Mouse (Mus musculus) kidney, embryonic 15.5 days (tissue): ENCODE measurements around the gene Akr1c13. TPM values are rescaled to one million over a fixed set of nuclear protein-coding genes. Genes with fewer than 3 reads are reported as not detected.
"Not testable (repeated sequence)": the region's sequence is repeated elsewhere in the genome, so short reads cannot be mapped to it uniquely, and the experiment has no call there.

Source experiments
- ATAC-seq: fragments of 200-750 bp; cut with Nextera tagmentation; replicated peaks from 2 replicates; pipeline ENCODE4 v1.8.0; 2017; ENCODE audit warnings: moderate TSS enrichment; ENCODE audit not compliant: low FRiP score
- H3K27ac ChIP-seq: fragments of 300-500 bp; sonication (generic); 2 replicates; pipeline ENCODE4 v1.5.1; 2015; ENCODE audit warnings: mild to moderate bottlenecking, inconsistent platforms
- H3K27me3 ChIP-seq: fragments of 300-500 bp; sonication (generic); 2 replicates; pipeline ENCODE4 v1.6.1; 2015; ENCODE audit warnings: inconsistent platforms
- H3K36me3 ChIP-seq: fragments of 300-500 bp; sonication (generic); 2 replicates; pipeline ENCODE4 v1.6.1; 2015; ENCODE audit warnings: inconsistent platforms
- H3K4me1 ChIP-seq: fragments of 300-500 bp; sonication (generic); 2 replicates; pipeline ENCODE4 v1.6.1; 2015; ENCODE audit warnings: inconsistent platforms
- H3K4me2 ChIP-seq: fragments of 300-500 bp; sonication (generic); 2 replicates; pipeline ENCODE4 v1.6.1; 2015; ENCODE audit warnings: moderate library complexity, mild to moderate bottlenecking, inconsistent platforms
- H3K4me3 ChIP-seq: fragments of 300-500 bp; sonication (generic); replicated peaks from 2 replicates; pipeline ENCODE4 v1.5.1; 2015; ENCODE audit warnings: mild to moderate bottlenecking, inconsistent platforms
- H3K9ac ChIP-seq: fragments of 300-500 bp; sonication (generic); 2 replicates; pipeline ENCODE4 v1.6.1; 2015; ENCODE audit warnings: mild to moderate bottlenecking, inconsistent platforms
- H3K9me3 ChIP-seq: fragments of 300-500 bp; sonication (generic); replicated peaks from 2 replicates; pipeline ENCODE4 v1.6.1; 2016; ENCODE audit warnings: inconsistent platforms
- WGBS: fragments of 180-500 bp; shearing (Covaris S2); methylation state at CpG from one replicate; pipeline ENCODE4 v1.1.7; 2015; ENCODE audit warnings: mixed read lengths; 5-methylcytosine and 5-hydroxymethylcytosine counted together
- polyA plus RNA-seq: library from polyadenylated mRNA; unstranded; fragments of >200 nt; fragmentation: Nextera tagmentation; extraction: Ambion mirVana; gene quantifications from 2 replicates; pipeline ENCODE4 v1.2.1, GENCODE M21; 2015

The Akr1c13 gene
- polyA plus RNA-seq, 1 experiment from 2014 or later, result 6.5 TPM

- Histone ChIP-seq H3K4me3 (no peak overlapping the region), H3K36me3 (no peaks in the 10 kb centered on the region), H3K9me3 (no peaks in the 10 kb centered on the region), H3K9ac (no peak overlapping the region), H3K4me1 (no peaks in the 10 kb centered on the region), H3K4me2 (no peak overlapping the region), H3K27me3 (no peaks in the 10 kb centered on the region), H3K27ac (no peak overlapping the region)
- 27% methylated on average over 1 of the region's 1 CpGs for WGBS
- no peak for ATAC-seq
Observed at GRCm38 (mm10) chr13:4206147-4206903, 15.4 kb downstream of the Akr1c13 start.

- H3K4me1 ChIP-seq, result no peaks in the 10 kb centered on the region
- no peak overlapping the region for H3K4me3 ChIP-seq
- H3K27ac ChIP-seq, result no peak overlapping the region
- H3K9me3 ChIP-seq, result no peaks in the 10 kb centered on the region
- ATAC-seq, result no peak
- no peak overlapping the region for H3K4me2 ChIP-seq
- 85% methylated on average over 20 of the region's 20 CpGs for WGBS
- no peak overlapping the region for H3K9ac ChIP-seq
- no peaks in the 10 kb centered on the region for H3K27me3 ChIP-seq
- H3K36me3 ChIP-seq, result no peaks in the 10 kb centered on the region
Observed at GRCm38 (mm10) chr13:4211560-4212299, 20.8 kb downstream of the Akr1c13 start.

GRCm38 (mm10) chr13:4212309-4212708 is 21.4 kb downstream of the Akr1c13 start:
- no peaks in the 10 kb centered on the region for H3K36me3 ChIP-seq
- H3K27me3 ChIP-seq, result no peaks in the 10 kb centered on the region
- no peak overlapping the region for H3K4me2 ChIP-seq
- H3K9ac ChIP-seq, result no peak overlapping the region
- ATAC-seq, result no peak
- H3K4me3 ChIP-seq, result no peak overlapping the region
- no peaks in the 10 kb centered on the region for H3K9me3 ChIP-seq
- WGBS, result 82% methylated on average over 3 of the region's 3 CpGs
- H3K27ac ChIP-seq, result no peak overlapping the region
- no peaks in the 10 kb centered on the region for H3K4me1 ChIP-seq

GRCm38 (mm10) chr13:4215496-4215895 is 24.5 kb downstream of the Akr1c13 start:
- H3K27ac ChIP-seq, H3K4me1 ChIP-seq, ATAC-seq, H3K27me3 ChIP-seq, H3K36me3 ChIP-seq, H3K9ac ChIP-seq, H3K4me2 ChIP-seq, H3K4me3 ChIP-seq, H3K9me3 ChIP-seq: not testable (repeated sequence)
- 80% methylated on average over 1 of the region's 1 CpGs for WGBS

- Histone ChIP-seq H3K27me3 (no peaks in the 10 kb centered on the region), H3K4me3 (no peak within 1 kb of the TSS), H3K4me2 (no peak within 1 kb of the TSS), H3K27ac (no peak within 1 kb of the TSS), H3K9me3 (no peaks in the 10 kb centered on the region), H3K9ac (no peak within 1 kb of the TSS), H3K36me3 (no peaks in the 10 kb centered on the region), H3K4me1 (no peaks in the 10 kb centered on the region)
- ATAC-seq, result no peak
- 61% methylated on average over 1 of the region's 1 CpGs for WGBS
Observed at GRCm38 (mm10) chr13:4228441-4228840, 37.5 kb downstream of the Akr1c13 start, which contains the start of gene Akr1c19. Akr1c19 (plus strand) TSS chr13:4228700.

- Histone ChIP-seq H3K4me3 (no peak overlapping the region), H3K4me1 (no peaks in the 10 kb centered on the region), H3K9ac (no peak overlapping the region), H3K27ac (no peak overlapping the region), H3K27me3 (no peaks in the 10 kb centered on the region), H3K4me2 (no peak overlapping the region), H3K9me3 (no peaks in the 10 kb centered on the region), H3K36me3 (no peaks in the 10 kb centered on the region)
- WGBS, result 79% methylated on average over 8 of the region's 8 CpGs
- ATAC-seq, result no peak
Observed at GRCm38 (mm10) chr13:4230841-4231623, 40.1 kb downstream of the Akr1c13 start.

- ATAC-seq, result no peak; the same call in 1 of the 2 replicates
Observed at GRCm38 (mm10) chr13:4233135-4233534, 42.2 kb downstream of the Akr1c13 start.

GRCm38 (mm10) chr13:4233536-4234172 is 42.7 kb downstream of the Akr1c13 start:
- H3K4me2 ChIP-seq, result peak overlapping the region; percentile 17; the same call in 1 of the 2 replicates
- WGBS, result 66% methylated on average over 3 of the region's 3 CpGs
- no peaks in the 10 kb centered on the region for H3K9me3 ChIP-seq
- H3K4me3 ChIP-seq, result peak overlapping the region; percentile 19
- H3K27me3 ChIP-seq, result no peaks in the 10 kb centered on the region
- no peak overlapping the region for H3K9ac ChIP-seq
- peak overlapping the region; percentile 54 for H3K27ac ChIP-seq
- H3K4me1 ChIP-seq, result no peaks in the 10 kb centered on the region
- H3K36me3 ChIP-seq, result no peaks in the 10 kb centered on the region
- peak; percentile 96 for ATAC-seq

More at GRCm38 (mm10) chr13:4233135-4233534, 42.2 kb downstream of the Akr1c13 start:
- Histone ChIP-seq H3K27ac (peak overlapping the region; percentile 68), H3K4me3 (no peak overlapping the region), H3K9ac (no peak overlapping the region), H3K9me3 (no peaks in the 10 kb centered on the region), H3K4me1 (no peaks in the 10 kb centered on the region), H3K27me3 (no peaks in the 10 kb centered on the region), H3K36me3 (no peaks in the 10 kb centered on the region), H3K4me2 (no peak overlapping the region)
- WGBS, result 63% methylated on average over 1 of the region's 1 CpGs

- peak overlapping the region; percentile 21; the same call in 1 of the 2 replicates for H3K9ac ChIP-seq
- no peaks in the 10 kb centered on the region for H3K9me3 ChIP-seq
- H3K36me3 ChIP-seq, result no peaks in the 10 kb centered on the region
- H3K4me2 ChIP-seq, result peak overlapping the region; percentile 57
- peak; percentile 97 for ATAC-seq
- H3K27me3 ChIP-seq, result no peaks in the 10 kb centered on the region
- WGBS, result 4% methylated on average over 13 of the region's 13 CpGs
- no peak overlapping the region for H3K27ac ChIP-seq
- peaks cover 18% of the 10 kb centered on the region; the same call in 1 of the 2 replicates for H3K4me1 ChIP-seq
- H3K4me3 ChIP-seq, result peak overlapping the region; percentile 25
Observed at GRCm38 (mm10) chr13:4244861-4245559, 54.1 kb downstream of the Akr1c13 start.

GRCm38 (mm10) chr13:4249347-4249746 is 58.4 kb downstream of the Akr1c13 start:
- Histone ChIP-seq H3K36me3 (no peaks in the 10 kb centered on the region), H3K9ac (no peak overlapping the region), H3K4me1 (peaks cover 18% of the 10 kb centered on the region; the same call in 1 of the 2 replicates), H3K4me2 (no peak overlapping the region), H3K27me3 (no peaks in the 10 kb centered on the region), H3K27ac (peak overlapping the region; percentile 48), H3K9me3 (no peaks in the 10 kb centered on the region), H3K4me3 (no peak overlapping the region)
- 29% methylated on average over 3 of the region's 3 CpGs for whole genome bisulfite sequencing
- peak; percentile 71 for ATAC-seq
